Mouse (Mus musculus) heart, postnatal 0 days (tissue): ENCODE measurements around the gene Maml3.

ENCODE experiments used
- CTCF ChIP-seq: IDR thresholded peaks from 2 replicates; pipeline ENCODE4 v1.5.1; 2016; ENCODE audit warnings: antibody characterized with exemption, control low read depth, low read depth
- EP300 ChIP-seq: IDR thresholded peaks from 2 replicates; pipeline ENCODE4 v1.6.1; 2016; ENCODE audit warnings: antibody characterized with exemption, low read depth

- TF ChIP-seq EP300 = no peak
- TF ChIP-seq CTCF = no peak
Measured at GRCm38 (mm10) chr3:51805488-51806318, 299.2 kb downstream of the Maml3 start.
